Mouse (Mus musculus) ovary, postnatal 10 days (tissue): ENCODE results near the gene Lrrc25.

ENCODE experiments used
- DNase-seq: peaks from one replicate; pipeline ENCODE4 v3.0.0; 2022; ENCODE audit warnings: low spot score

Lrrc25 gene

GRCm38 (mm10) chr8:70599507-70600290 is 16.3 kb upstream of the Lrrc25 start:
- no peak for DNase-seq

- no peak for DNase-seq
These were observed 15.3 kb upstream of the Lrrc25 start for GRCm38 (mm10) chr8:70600473-70601270.

GRCm38 (mm10) chr8:70601271-70601649 is 14.7 kb upstream of the Lrrc25 start:
- no peak for DNase-seq

- no peak for DNase-seq
These were observed 13.7 kb upstream of the Lrrc25 start for GRCm38 (mm10) chr8:70602139-70602811.

DNA sequence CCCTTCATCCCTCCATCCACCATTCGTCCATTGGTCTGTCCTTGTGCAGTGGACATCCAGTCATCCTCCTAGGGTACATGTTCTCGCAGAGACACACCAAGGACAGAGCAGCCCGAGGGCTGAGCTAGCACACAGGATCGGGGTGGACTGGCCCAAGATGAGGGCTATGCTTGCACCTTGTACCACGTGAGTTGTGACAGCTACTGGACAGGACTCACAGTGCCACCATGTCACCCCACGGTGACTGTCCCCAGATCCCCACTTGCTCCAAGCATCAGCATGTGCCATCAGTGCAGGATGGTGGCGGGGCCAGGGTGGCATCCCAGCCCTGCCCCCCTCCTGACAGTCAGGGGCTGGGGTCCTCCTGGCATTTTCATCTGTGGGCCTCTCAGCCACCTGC is 11.4 kb upstream of the Lrrc25 start:
- no peak for DNase-seq

- DNase-seq = no peak
These were observed 9.8 kb upstream of the Lrrc25 start for GRCm38 (mm10) chr8:70605871-70606779.

GRCm38 (mm10) chr8:70606780-70607602 is 9.0 kb upstream of the Lrrc25 start:
- DNase-seq = no peak

GRCm38 (mm10) chr8:70607603-70607897 is 8.4 kb upstream of the Lrrc25 start:
- no peak for DNase-seq

GRCm38 (mm10) chr8:70607898-70608748 is 7.8 kb upstream of the Lrrc25 start:
- no peak for DNase-seq

DNA sequence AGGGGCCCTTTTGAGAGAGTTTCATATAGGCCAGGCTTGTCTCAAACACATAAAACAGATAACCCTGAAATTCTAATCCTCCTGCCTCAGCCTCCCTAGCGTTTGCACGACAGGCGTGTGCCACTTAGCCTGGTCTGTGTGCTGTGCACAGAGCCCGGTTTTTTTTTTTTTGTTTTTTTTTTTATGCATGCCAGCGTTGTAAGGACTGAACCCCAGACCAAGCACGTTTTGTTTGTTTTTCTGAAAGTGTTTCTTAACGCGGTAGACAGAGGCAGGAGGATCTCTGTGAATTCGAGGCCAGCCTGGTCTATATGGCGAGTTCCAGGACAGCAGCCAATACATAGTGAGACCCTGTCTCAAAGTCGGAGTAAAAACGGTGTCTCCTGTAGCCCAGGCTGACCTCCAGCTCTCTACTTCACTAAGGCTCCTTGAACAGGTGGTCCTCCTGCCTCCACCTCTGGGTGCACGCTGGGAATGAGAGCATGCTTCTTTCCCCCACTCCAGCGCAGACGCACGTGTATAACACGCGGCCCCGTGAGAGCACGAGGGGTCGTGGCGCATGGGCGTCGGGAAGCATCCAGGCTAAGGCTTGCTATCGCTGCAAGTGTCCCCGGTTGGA is 7.1 kb upstream of the Lrrc25 start, which contains the start of gene Ssbp4:
Ssbp4 (minus strand) TSS at position 124 of the 619 bp plus-strand sequence.
- no peak for DNase-seq

GRCm38 (mm10) chr8:70609368-70609848 is 6.5 kb upstream of the Lrrc25 start:
- peak; percentile 74 for DNase-seq

DNA sequence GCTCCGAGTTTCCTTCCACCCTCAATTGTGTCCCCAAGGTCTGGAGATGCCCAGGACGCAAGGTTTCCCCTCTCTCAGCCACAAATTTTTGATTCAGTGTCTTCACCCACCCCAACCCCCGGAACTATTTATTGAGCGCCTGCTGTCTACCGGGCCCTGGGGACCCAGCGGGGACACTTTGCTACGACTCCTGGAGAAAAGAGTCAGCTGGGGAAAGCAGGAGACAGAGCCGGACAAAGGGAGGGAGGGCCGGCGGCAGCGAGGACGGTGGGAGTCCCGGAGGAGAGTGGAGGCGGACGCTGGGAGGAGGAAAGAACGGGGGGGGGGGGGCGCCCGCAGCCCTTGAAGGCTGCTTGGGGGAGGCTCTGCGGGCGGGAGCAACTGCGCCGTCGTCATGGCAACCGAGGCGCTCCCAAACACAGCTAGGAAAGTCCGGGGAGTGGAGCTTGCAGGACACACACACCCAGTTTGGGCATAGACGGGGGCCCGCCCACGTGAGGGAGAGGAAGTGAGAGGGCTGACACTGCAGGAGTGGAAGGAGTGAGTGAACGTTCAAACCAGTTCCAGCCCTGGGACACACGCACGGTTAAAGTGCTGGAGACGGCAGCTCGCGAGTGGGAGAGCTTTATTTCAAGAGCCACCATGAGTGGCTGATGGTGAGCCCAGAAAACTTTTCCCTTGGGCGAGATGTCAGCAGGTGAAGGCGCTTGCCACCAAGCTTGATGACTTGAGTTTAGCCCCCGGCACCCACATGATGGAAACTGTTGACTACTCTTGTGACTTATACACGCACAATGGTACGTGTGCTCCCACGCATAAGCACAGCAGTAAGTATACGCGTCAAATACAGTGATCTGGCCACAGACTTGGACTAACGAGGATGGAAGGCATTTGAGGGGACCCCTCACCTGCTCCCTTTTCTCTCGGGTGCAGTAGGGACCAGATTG is 5.8 kb upstream of the Lrrc25 start:
- DNase-seq = peak; percentile 66

GRCm38 (mm10) chr8:70610796-70611771 is 4.9 kb upstream of the Lrrc25 start:
- DNase-seq = peak; percentile 87

- peak; percentile 71 for DNase-seq
These were observed 4.1 kb upstream of the Lrrc25 start for GRCm38 (mm10) chr8:70611849-70612248.

DNA sequence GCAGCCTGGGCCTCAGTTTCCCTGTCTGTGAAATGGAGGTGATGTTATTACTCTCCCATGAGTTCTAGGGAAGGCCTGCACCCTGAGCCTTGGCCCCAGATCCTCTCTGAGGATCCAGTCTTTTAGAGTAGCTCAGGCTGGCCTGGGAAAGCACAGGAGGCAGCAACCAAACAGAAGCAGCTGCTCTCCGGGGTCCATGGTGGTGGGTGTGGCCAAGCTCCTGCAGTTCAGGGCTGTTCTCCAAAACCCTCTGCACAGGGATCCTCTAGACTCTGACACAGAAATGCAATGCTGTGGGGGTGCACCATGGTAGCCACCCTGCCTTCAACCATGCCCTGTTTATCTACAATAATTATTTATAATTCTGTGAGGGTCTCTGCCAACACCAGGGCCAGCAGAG is 2.2 kb upstream of the Lrrc25 start:
- no peak for DNase-seq

GRCm38 (mm10) chr8:70614469-70614868 is 1.5 kb upstream of the Lrrc25 start:
- no peak for DNase-seq

GRCm38 (mm10) chr8:70615281-70615680 is 674 bp upstream of the Lrrc25 start:
- no peak for DNase-seq
